Mouse (Mus musculus) CH12.LX (cell line): ENCODE results near the gene Tmem179b. TPM values are rescaled to one million over a fixed set of nuclear protein-coding genes. Genes with fewer than 3 reads are reported as not detected.

Experiments used
- DNase-seq: peaks from one replicate; pipeline ENCODE4 v3.0.0-alpha.2; 2013; ENCODE audit errors: extremely low read depth
- H3K27ac ChIP-seq: 2 replicates; pipeline ENCODE4 v1.5.1; 2012; ENCODE audit warnings: low read depth, mild to moderate bottlenecking, control low read depth, moderate library complexity; ENCODE audit not compliant: insufficient read depth
- H3K27me3 ChIP-seq: replicated peaks from 2 replicates; pipeline ENCODE3; 2012; ENCODE audit warnings: inconsistent platforms
- H3K36me3 ChIP-seq, 2 experiments: replicated peaks in 1 of 2; 2 replicates each; pipeline versions ENCODE3 to v1.6.1; 2012; ENCODE audit warnings: inconsistent platforms in 1 of 2, low read length in 1 of 2, mild to moderate bottlenecking in 1 of 2, mixed read lengths in 1 of 2, moderate library complexity in 1 of 2; ENCODE audit not compliant: control insufficient read depth in 1 of 2, insufficient read depth in 1 of 2
- H3K4me1 ChIP-seq, 2 experiments: 2 replicates each; pipeline ENCODE4 v1.6.1; 2012; ENCODE audit warnings: inconsistent platforms in 1 of 2, moderate library complexity in 1 of 2; ENCODE audit not compliant: insufficient read depth in 2 of 2, control insufficient read depth in 1 of 2
- H3K4me2 ChIP-seq: 2 replicates; pipeline ENCODE4 v1.6.1; 2012; ENCODE audit warnings: low read depth, mild to moderate bottlenecking, control low read depth; ENCODE audit not compliant: poor library complexity, insufficient read depth, severe bottlenecking
- H3K4me3 ChIP-seq, 3 experiments: fragments of 150-350 bp in 1 of 3; sonication (generic) in 1 of 3; replicated peaks in 1 of 3; 2 replicates each; pipeline versions ENCODE3 to v1.5.1; 2011 to 2012; ENCODE audit warnings: low read depth in 2 of 3, low read length in 2 of 3, mild to moderate bottlenecking in 2 of 3, moderate library complexity in 2 of 3, control low read depth in 1 of 3, improper control_type of control experiment in 1 of 3, inconsistent platforms in 1 of 3, mixed read lengths in 1 of 3; ENCODE audit not compliant: poor library complexity in 1 of 3
- H3K79me2 ChIP-seq: replicated peaks from 2 replicates; pipeline ENCODE4 v1.6.1; 2012; ENCODE audit warnings: mild to moderate bottlenecking, moderate library complexity; ENCODE audit not compliant: control insufficient read depth, poor library complexity, insufficient read depth, severe bottlenecking; ENCODE audit errors: extremely low read depth
- H3K9ac ChIP-seq: 2 replicates; pipeline ENCODE4 v1.6.1; 2012; ENCODE audit warnings: low read depth, mild to moderate bottlenecking, control low read depth, moderate library complexity; ENCODE audit not compliant: insufficient read depth
- H3K9me3 ChIP-seq: replicated peaks from 2 replicates; pipeline ENCODE3; 2012; ENCODE audit warnings: low read length, inconsistent platforms, mixed read lengths
- CHD2 ChIP-seq: IDR thresholded peaks from 2 replicates; pipeline ENCODE4 v1.6.1; 2011; ENCODE audit warnings: low read length, improper control_type of control experiment
- CTCF ChIP-seq, 2 experiments: IDR thresholded peaks in 1 of 2; conservative IDR thresholded peaks in 1 of 2; 2 replicates each; pipeline ENCODE4 v1.5.1; 2011 to 2012; ENCODE audit warnings: low read depth in 2 of 2, low read length in 2 of 2, improper control_type of control experiment in 1 of 2, inconsistent platforms in 1 of 2, mild to moderate bottlenecking in 1 of 2, moderate library complexity in 1 of 2
- E2F4 ChIP-seq: IDR thresholded peaks from 2 replicates; pipeline ENCODE4 v1.6.1; 2011; ENCODE audit warnings: low read depth, low read length, improper control_type of control experiment; ENCODE audit not compliant: insufficient replicate concordance
- EP300 ChIP-seq: IDR thresholded peaks from 2 replicates; pipeline ENCODE4 v1.6.1; 2011; ENCODE audit warnings: low read length, improper control_type of control experiment
- ETS1 ChIP-seq: conservative IDR thresholded peaks from 2 replicates; pipeline ENCODE4 v1.6.1; 2012; ENCODE audit warnings: low read depth, mild to moderate bottlenecking, inconsistent platforms, low read length, improper control_type of control experiment, moderate library complexity
- HCFC1 ChIP-seq: IDR thresholded peaks from 2 replicates; pipeline ENCODE4 v1.6.1; 2012; ENCODE audit warnings: low read depth, mild to moderate bottlenecking, inconsistent platforms, low read length, improper control_type of control experiment
- MAX ChIP-seq: IDR thresholded peaks from 2 replicates; pipeline ENCODE4 v1.6.1; 2011; ENCODE audit warnings: low read length, improper control_type of control experiment
- MAZ ChIP-seq: IDR thresholded peaks from 2 replicates; pipeline ENCODE4 v1.6.1; 2012; ENCODE audit warnings: low read depth, mild to moderate bottlenecking, inconsistent platforms, low read length, improper control_type of control experiment, moderate library complexity
- MEF2A ChIP-seq: IDR thresholded peaks from 2 replicates; pipeline ENCODE4 v1.6.1; 2014; ENCODE audit warnings: low read depth, mild to moderate bottlenecking, inconsistent platforms, low read length, improper control_type of control experiment, borderline replicate concordance
- MXI1 ChIP-seq: IDR thresholded peaks from 2 replicates; pipeline ENCODE4 v1.6.1; 2011; ENCODE audit warnings: mild to moderate bottlenecking, low read depth, low read length, improper control_type of control experiment
- NELFE ChIP-seq: IDR thresholded peaks from 2 replicates; pipeline ENCODE4 v1.6.1; 2011; ENCODE audit warnings: low read depth, low read length, improper control_type of control experiment
- NRF1 ChIP-seq: IDR thresholded peaks from 2 replicates; pipeline ENCODE4 v1.6.1; 2014; ENCODE audit warnings: low read depth, mild to moderate bottlenecking, inconsistent platforms, low read length, improper control_type of control experiment, moderate library complexity
- POLR2AphosphoS2 ChIP-seq: IDR thresholded peaks from 2 replicates; pipeline ENCODE4 v1.6.1; 2011; ENCODE audit warnings: low read depth, low read length, improper control_type of control experiment
- RAD21 ChIP-seq: IDR thresholded peaks from 2 replicates; pipeline ENCODE4 v1.6.1; 2011; ENCODE audit warnings: low read depth, mild to moderate bottlenecking, low read length, improper control_type of control experiment, moderate library complexity
- RCOR1 ChIP-seq: conservative IDR thresholded peaks from 2 replicates; pipeline ENCODE4 v1.6.1; 2012; ENCODE audit warnings: low read depth, mild to moderate bottlenecking, inconsistent platforms, low read length, improper control_type of control experiment
- SIN3A ChIP-seq: IDR thresholded peaks from 2 replicates; pipeline ENCODE4 v1.6.1; 2012; ENCODE audit warnings: low read length, improper control_type of control experiment, inconsistent platforms
- TCF12 ChIP-seq: IDR thresholded peaks from 2 replicates; pipeline ENCODE4 v1.6.1; 2014; ENCODE audit warnings: low read depth, mild to moderate bottlenecking, inconsistent platforms, low read length, improper control_type of control experiment
- UBTF ChIP-seq: IDR thresholded peaks from 2 replicates; pipeline ENCODE4 v1.6.1; 2012; ENCODE audit warnings: low read depth, mild to moderate bottlenecking, inconsistent platforms, low read length, improper control_type of control experiment, moderate library complexity
- USF1 ChIP-seq: IDR thresholded peaks from 2 replicates; pipeline ENCODE4 v1.6.1; 2014; ENCODE audit warnings: low read depth, mild to moderate bottlenecking, inconsistent platforms, low read length, improper control_type of control experiment
- ZC3H11A ChIP-seq: IDR thresholded peaks from 2 replicates; pipeline ENCODE4 v1.6.1; 2012; ENCODE audit warnings: low read depth, mild to moderate bottlenecking, inconsistent platforms, low read length, improper control_type of control experiment
- ZKSCAN1 ChIP-seq: IDR thresholded peaks from 2 replicates; pipeline ENCODE4 v1.6.1; 2012; ENCODE audit warnings: low read depth, inconsistent platforms, low read length, improper control_type of control experiment, borderline replicate concordance
- ZMIZ1 ChIP-seq: IDR thresholded peaks from 2 replicates; pipeline ENCODE4 v1.6.1; 2012; ENCODE audit warnings: low read depth, mild to moderate bottlenecking, inconsistent platforms, low read length, improper control_type of control experiment
- ZNF384 ChIP-seq: IDR thresholded peaks from 2 replicates; pipeline ENCODE4 v1.6.1; 2012; ENCODE audit warnings: low read depth, low read length, improper control_type of control experiment, inconsistent platforms
- dilution Hi-C: fragments of 300-500 bp; cut with MboI; formaldehyde crosslinking; loops from 2 replicates; pipeline ENCODE4 v1.14.3; 2020; ENCODE audit warnings: low sequenced_read_pairs; ENCODE audit not compliant: extremely low pct_unique_long_range_greater_than_20kb, extremely low pct_ligation_motif_present
- in situ Hi-C: fragments of 300-500 bp; cut with MboI; formaldehyde crosslinking; loops from 3 replicates; pipeline ENCODE4 v1.14.3; 2019; ENCODE audit warnings: low sequenced_read_pairs, low pct_ligation_motif_present, low pct_unique_long_range_greater_than_20kb, mixed read lengths
- polyA plus RNA-seq: library from polyadenylated mRNA; unstranded; fragments of >175 nt; gene quantifications from 2 replicates; pipeline ENCODE4 v1.2.1, GENCODE M21; 2012; ENCODE audit warnings: low read depth; ENCODE audit not compliant: insufficient read length
- total RNA-seq, 2 experiments: library from RNA; depleted of rRNA; stranded (reverse); fragments of 300-350 nt in 1 of 2; fragments of >200 nt in 1 of 2; gene quantifications; 2 replicates each; pipeline ENCODE4 v1.2.3; 2012 to 2014

Gene Tmem179b
- total and polyA plus RNA-seq, 3 experiments, result 54.4 to 105 (median 72.0) TPM

DNA sequence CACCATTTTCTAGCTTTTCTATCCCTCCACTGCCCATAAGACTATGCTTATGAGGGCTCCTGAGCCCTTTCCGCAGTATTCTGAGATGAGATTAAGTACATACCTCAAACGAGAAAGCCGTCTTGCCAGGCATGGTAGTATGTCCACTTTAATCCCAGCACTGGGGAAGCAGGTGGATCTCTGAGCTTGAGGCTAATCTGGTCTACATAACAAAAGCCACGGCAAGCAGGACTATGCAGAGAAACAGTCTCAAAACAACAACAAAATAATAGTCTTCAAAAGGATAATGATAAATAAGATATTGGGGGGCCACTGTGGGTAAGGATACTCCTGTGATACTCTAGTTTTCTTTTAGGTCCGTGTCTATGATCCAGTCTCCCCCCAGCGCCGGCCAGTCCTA lies 35.4 kb downstream of the Tmem179b start:
- in situ Hi-C loops (loop anchor here (25.0 kb wide), 1 partner anchor 373 kb away; no protein-coding TSS in a partner anchor), dilution Hi-C loops (no loop called here)
- Histone ChIP-seq H3K27ac (no peak overlapping the region), H3K79me2 (peaks cover 39% of the 10 kb centered on the region), H3K9me3 (no peaks in the 10 kb centered on the region), H3K4me3 (no peak overlapping the region), H3K9ac (no peak overlapping the region), H3K27me3 (no peaks in the 10 kb centered on the region), H3K4me1 (peaks cover 11 to 47% of the 10 kb centered on the region in 2 experiments), H3K4me2 (no peak overlapping the region), H3K36me3 (peaks cover 40 to 56% of the 10 kb centered on the region in 2 experiments)
- no peak for TF ChIP-seq ZMIZ1
- no peak for TF ChIP-seq MEF2A
- TF ChIP-seq ZC3H11A, result no peak
- TF ChIP-seq TCF12, result no peak
- no peak for TF ChIP-seq HCFC1
- TF ChIP-seq MAX, result no peak
- no peak for TF ChIP-seq RCOR1
- no peak for TF ChIP-seq MAZ
- TF ChIP-seq E2F4, result no peak
- no peak for TF ChIP-seq NRF1
- TF ChIP-seq NELFE, result no peak
- TF ChIP-seq RAD21, result no peak
- no peak for TF ChIP-seq CHD2
- no peak for TF ChIP-seq POLR2AphosphoS2
- TF ChIP-seq EP300, result no peak
- no peak for TF ChIP-seq USF1
- DNase-seq, result no peak

DNA sequence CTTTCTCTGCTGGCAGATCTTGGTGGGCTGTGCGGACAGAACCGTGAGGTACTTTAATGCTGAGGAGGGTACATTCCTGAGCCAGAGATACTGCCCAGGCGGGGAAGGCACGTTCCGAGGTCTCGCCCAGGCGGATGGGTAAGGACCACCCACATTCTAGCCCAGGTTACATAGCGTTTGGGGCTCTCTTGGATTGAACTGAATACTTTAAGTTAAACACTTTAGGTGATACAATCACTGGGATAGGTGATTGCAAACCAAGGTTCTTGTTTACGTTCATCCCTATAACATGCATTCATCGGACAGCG lies 38.2 kb downstream of the Tmem179b start:
- in situ Hi-C loops, result loop anchor here (25.0 kb wide), 1 partner anchor 376 kb away; no protein-coding TSS in a partner anchor
- dilution Hi-C loops, result no loop called here
- peaks cover 5% of the 10 kb centered on the region for H3K9me3 ChIP-seq
- peak overlapping the region; percentile 58 for H3K27ac ChIP-seq
- TF ChIP-seq UBTF, result no peak
- TF ChIP-seq RAD21, result no peak
- TF ChIP-seq SIN3A, result no peak
- TF ChIP-seq RCOR1, result no peak
- TF ChIP-seq E2F4, result no peak
- no peak for TF ChIP-seq CTCF (conservative IDR thresholded peaks at IDR 0.05 in 1 of 2, IDR thresholded peaks at IDR 0.05 in 1 of 2; ENCODE audit: low read depth in 2 of 2, low read length in 2 of 2)
- no peak for TF ChIP-seq ZKSCAN1
- no peak for TF ChIP-seq ZNF384
- no peak for TF ChIP-seq MAX
- TF ChIP-seq POLR2AphosphoS2, result no peak
- no peak for TF ChIP-seq TCF12
- TF ChIP-seq ZMIZ1, result no peak
- TF ChIP-seq MXI1, result no peak
- no peak for TF ChIP-seq ETS1
- TF ChIP-seq, all 38 proteins: peak for 0
- Histone ChIP-seq H3K79me2 (peaks cover 21% of the 10 kb centered on the region), H3K4me3 (peak overlapping the region; percentile 68 to 99 (median 99)), H3K9ac (peak overlapping the region; percentile 91), H3K27me3 (no peaks in the 10 kb centered on the region), H3K36me3 (peaks cover 34 to 42% of the 10 kb centered on the region in 2 experiments), H3K4me1 (peaks cover 7 to 33% of the 10 kb centered on the region in 2 experiments; a peak in 3 of 4 replicates), H3K4me2 (peak overlapping the region; percentile 51)
- DNase-seq, result no peak
